Mouse (Mus musculus): Measurements from ENCODE around the gene Cdc37.

The Cdc37 gene

DNA sequence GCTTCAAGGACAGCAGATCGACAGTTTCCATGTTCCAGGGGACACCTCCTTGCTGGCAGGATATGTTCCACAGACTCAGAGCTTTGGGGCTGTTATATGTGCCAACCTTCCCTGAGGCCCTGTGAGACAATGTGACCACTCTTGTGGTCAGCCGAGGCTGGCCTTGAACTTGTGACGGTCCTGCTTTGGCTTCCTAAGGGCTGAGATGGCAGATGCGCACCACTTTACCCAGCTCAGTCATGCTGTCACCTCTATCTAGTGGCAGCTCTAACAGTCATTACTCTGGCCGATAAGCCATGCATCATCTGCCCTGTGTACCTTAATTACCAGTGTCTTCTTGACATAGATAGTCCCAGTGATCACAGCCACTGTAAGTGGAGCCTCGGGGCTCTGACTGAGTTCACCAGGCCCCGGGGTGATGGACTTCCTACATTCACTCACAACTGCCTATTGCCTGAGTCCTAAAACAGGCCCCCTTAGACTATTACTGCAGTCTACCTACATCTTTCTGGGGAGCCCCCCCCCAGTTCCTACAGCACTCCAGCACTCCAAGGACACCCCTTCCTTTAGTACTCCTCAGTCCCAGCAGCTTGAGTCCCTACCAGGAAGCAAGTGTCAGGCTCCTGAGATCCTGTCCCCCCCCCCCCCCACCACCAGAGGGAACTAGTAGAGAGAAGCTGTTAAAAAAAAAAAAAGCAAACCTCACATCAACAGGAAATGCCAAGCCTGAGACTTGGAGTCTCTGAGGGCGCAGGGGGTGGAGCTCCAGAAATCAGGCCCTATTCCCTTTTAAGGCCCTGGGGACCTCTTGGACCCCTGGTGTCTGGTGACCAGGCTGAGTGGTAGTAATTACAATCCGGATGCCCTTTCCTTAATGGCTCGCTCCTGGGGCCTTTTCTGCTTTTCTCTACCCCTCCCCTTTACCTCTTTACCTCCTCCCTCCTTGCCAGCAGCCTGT is 17.6 kb upstream of the Cdc37 start:
- no peak for DNase-seq (ENCODE audit: low read depth)

DNA sequence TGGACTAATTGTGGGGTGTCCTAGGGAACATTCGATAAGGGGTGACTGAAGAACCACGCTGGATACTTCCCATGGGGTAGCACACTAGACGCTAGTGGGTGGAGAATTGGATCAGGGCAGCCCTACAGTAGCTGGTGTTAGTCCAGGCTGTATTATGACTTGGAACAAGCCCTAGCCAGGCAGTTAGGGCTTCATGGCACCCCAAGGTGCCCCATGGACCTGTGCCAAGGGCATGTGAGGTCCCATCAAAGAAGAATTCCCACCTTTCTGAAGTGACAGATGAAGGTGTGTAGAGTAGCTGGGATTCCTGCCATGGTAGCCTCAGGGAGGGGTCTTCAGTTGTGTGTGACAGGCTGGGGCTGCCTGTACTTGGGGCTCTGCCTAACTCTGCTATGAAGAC is 16.7 kb upstream of the Cdc37 start:
- no peak for DNase-seq (ENCODE audit: low read depth)

DNA sequence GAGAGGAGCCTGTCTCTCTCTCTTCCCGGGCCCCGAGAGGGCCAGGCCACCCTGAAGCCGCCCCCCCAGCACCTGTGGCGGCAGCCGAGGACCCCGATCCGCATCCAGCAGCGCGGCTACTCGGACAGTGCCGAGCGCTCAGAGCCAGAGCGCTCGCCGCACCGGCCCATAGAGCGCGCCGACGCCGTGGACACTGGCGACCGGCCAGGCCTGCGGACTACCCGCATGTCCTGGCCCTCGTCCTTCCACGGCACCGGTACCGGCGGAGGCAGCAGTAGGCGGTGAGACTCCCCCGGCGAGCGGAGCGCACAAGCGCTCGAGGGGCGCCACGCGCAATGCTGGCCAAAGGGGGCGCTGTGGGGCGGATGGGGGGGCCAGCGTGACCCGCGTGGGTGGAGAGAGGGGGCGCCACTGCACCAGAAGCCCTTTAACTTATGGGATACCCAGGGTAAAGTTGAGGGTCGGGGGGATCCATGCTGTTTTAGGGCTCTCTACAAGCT is 16.2 kb upstream of the Cdc37 start:
- no peak for DNase-seq (ENCODE audit: low read depth)

DNA sequence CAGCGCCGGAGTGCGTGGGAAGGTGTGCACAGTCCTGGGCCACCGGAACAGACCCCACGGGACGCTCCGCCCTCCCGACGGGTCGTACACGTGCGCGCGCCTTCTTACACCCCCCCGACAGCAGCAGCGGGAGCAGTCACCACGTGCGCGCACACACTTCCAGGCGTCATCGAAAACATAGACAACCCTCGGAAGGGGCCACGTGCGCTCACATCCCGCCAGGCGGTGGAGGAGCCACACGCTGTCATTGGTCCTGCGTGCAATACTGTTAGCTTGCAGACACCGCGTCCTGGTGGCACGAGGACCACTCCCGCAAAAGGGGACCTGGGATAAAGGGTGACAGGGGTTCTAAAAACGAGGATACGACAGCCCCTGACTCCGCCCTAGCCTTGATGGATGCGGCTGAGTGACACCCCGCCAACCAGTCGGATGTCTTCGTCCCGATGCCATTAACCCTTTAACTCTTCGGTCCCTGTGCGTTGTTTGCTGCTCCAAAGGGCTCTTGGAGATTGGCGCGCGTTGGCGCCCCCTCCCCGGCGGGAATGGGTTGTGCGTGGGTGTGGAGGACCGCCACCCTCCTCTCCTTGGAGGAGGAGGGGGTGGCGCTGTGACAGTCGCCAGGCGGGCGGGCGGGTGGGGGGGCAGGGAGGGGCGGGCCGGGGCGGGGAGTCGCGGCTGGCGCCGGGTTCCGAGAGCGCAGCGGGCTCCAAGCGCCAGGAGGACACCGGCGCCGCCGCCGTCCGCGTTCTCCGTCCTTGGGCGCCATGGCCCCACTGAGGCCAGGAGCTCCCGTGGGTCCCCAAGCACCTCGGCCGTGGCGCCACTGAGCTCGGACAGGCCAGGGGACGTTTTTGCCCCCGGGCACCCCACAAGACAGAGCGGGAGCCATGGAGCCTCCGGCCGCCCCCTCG is 15.5 kb upstream of the Cdc37 start, which contains the start of gene Pde4a:
Gene Pde4a (plus strand): TSS at position 674 of the 911 bp plus-strand sequence.
- DNase-seq (ENCODE audit: low read depth): no peak

DNA sequence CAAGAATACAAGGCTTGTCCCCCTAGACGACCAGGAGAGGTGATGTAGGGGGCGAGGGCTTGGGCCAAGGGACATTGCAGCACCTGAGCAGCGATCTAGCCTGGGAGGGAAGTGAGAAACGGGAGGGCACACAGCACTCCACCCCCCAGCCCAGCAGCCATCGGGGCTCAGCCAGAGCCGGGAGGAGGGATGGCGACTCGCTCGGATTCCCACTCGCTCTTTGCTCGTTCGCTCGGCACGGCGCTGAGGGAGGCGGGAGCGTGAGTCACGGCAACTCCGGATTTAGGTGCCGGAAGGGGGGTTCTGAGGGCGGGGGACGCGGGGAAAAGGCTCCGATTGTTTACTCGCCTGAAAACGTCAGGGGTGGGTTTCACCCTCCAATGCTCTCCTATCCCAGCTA is 14.3 kb upstream of the Cdc37 start:
- no peak for DNase-seq (ENCODE audit: low read depth)

DNA sequence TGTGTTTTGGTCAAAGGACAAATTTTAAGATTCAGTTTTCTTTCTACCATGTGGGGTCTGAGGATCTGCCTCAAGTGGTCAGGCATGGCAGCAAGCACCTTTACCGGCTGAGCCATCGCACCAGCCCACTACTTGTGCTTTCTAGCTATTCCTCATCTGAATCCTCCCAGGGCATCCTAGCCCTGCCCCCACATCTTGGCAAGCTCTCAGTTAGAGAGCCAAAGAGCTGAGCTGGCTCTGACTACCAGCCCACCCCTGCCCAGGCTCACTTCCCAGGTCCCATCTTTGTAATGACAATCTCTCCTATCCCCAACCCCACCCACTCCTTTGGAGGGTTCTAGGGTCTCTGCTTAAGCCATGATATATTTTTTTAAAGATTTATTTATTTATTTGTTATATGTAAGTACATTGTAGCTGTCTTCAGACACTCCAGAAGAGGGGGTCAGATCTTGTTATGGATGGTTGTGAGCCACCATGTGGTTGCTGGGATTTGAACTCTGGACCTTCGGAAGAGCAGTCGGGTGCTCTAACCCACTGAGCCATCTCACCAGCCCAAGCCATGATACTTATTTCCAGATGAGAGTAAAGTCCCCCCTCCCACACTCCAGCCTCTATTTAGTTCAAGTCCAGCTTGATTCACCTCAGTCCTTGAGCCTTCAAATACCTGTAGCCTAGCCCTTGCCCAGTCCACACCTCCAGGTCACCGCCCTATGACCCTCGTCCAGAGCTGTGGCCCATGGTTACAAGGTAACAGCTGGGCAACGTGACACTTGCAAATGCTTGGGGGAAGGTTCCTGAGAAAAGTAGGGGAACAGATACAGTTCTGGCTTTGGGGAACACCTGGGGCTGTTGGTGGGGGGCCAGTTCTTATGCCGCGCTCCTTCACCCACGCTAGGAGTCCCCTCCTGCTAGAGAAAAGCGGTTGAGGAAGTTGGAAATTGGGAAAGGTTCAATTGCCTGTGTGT is 13.6 kb upstream of the Cdc37 start:
- DNase-seq (ENCODE audit: low read depth): no peak

DNA sequence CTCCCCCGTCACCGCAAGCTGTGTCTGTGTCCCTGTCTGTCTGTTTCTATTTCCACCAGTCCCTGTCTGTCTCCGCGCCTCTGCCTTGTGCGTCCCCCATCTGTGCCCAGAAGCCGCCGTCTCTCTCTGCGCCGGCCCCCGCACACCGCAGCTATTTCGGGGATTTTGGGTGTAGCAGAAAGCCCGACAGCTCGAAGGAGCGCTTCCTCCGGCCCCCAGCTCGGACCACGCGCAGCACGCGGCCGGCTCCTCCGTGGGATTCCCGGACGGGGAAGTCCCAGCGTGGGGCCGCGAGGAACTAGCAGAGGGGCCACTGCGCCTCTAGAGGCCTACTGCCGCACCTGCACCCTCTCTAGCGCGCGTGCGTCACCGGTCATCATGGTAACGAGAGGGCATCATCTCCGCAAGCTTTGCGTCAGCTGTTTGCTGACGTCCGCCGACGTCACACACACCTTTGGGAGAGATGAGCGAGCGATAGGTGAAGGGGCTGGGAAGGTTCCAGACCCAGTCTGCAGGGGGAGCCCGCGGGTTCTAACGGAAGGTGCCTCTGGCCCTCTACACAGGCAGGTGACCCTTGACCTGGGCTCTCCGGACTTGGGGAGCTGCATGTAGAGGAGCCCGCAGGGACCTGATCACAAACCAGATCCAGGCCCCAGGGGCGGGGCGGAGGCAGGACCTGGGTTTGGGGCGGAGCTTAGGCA is 11.6 kb upstream of the Cdc37 start:
- peak; percentile 71 for DNase-seq (ENCODE audit: low read depth)

DNA sequence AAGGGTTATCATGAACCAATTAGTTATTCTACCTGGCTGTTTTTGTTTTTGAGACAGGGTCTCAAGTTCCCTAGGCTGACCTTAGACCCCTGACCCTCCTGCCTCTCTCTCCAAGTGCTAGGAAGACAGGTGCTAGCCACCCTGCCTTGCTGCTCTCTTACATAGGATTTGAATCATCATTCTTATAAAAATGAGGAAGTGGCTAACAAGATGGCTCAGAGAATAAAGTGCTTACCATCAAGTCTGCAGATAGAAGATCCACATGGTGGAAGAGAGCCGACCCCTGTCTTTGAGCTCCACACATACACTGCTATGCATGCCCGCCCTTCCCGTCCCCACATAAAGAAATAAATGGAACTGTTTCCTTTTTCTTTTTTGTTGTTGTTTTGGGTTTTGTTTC is 5.0 kb upstream of the Cdc37 start:
- DNase-seq (ENCODE audit: low read depth): no peak

DNA sequence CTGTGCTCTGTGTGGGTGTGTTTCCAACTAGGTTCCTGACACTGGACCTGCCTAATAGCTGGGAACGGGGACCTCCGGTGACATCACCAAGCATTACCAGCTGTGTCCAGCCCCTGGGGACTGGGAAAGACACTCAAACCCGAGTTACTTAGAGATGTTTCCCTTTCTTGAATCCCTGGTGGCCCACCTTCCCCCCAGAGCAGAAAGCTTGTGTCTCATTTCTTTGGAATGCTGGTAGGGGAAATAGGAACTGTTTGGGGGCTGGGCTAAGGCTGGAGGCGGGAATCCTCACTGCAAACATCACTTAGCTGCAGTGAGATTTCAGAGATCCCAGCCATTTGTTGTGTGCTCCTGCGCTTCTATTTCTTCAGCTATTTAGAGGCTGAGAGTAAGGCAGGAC is 4.1 kb upstream of the Cdc37 start:
- no peak for DNase-seq (ENCODE audit: low read depth)

DNA sequence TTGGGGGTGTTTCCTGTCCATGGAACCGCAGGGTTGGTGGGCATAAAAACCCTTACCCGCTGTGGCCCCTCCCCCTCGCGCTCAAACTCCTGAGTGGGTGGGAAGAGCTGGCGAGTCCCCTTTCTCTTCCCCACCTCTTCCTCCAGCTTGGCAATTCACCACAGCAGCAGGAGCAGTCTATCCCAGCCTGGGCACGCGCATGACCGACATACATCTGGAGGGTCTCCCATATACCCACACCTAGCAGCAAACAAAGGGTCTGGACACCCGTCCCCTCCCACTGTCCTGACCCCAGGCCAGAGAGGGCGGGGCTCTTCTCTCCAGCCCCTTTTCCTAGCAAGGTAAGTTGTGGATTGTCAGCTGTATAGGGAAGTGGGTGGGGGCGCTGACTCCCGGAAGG is 3.5 kb upstream of the Cdc37 start:
- no peak for DNase-seq (ENCODE audit: low read depth)

DNA sequence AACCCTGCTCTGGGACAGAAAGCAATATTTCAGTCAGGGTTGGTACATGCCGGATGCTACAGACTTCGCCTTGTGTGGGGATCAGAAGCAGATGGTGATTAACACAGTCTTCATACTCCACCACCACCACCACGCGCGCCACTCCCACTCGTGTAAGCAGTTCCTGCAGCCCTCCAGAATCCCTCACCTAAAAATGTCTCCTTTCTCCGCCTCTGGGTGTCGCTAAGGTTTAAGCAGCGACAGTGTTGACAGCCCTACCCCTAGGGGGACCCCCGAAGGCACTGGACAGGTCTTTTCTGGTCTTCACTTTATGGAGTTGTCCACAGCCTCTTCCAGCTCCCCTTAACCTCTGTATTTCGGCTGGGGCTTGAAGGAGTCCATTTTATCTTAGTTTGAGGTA is 2.9 kb upstream of the Cdc37 start:
- peak; percentile 60 for DNase-seq (ENCODE audit: low read depth)

DNA sequence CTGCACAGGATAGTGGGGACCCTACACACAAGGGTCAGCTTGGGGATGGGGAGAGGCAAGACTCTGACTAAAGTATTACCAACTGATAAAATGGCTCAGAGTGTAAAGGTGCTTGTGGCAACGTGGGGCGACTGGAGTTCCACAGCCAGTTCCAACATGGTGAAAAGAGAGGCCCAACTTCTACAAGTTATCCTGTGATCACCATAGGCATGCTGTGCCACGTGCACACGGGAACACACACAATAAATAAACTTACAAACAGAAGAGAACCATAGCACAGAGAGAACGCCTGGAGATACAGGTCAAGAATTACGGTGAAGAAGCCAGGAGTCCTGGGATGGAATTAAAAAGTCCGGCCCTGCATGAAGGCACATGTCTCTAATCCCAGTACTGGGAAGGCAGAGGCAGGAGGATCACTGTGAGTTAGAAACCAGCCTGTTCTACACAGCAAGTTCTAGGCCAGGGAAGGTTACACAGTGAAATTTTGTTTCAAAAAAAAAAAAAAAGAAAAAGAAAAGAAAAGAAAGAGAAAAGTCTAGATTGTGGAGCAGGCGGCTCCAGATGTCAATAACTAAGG is 617 bp downstream of the Cdc37 start:
- no peak for DNase-seq (ENCODE audit: low read depth)

DNA sequence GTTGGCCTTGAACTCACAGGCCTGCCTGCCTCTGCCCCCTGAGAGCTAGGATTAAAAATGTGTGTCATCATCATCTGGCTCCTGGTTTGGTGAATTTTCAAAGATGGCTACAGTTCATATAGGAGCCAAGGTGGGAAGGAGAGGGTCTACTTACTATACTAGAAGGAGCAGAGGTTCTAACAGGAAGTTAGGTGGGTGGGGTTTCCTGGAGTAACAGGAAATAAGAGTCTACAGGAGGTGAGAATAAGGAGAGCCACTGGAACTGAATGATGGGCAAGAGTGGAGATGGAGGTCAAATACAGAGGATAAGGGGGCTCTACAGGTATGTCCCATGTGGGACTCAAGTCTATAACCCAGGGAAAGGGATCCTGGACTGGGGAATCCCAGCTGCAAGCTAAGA is 1.4 kb downstream of the Cdc37 start:
- DNase-seq (ENCODE audit: low read depth): no peak

DNA sequence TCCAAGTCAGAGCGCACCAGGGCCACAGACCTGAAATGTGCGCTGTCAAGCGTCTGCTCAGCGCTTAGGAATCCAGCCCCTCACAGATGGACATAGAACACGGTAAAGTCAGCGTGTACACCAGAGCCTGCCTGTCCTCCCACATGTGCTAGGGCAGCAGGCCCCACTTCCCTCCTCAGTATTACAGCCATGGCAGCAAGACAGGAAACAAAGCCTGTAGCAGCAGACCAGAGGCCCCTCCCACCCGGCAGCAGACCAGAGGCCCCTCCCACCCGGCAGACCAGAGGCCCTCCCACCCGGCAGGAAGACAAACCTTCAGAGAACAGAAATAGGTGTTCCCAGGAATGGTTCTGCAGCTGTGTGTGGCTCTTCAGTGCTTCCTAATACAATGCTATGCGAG is 3.1 kb downstream of the Cdc37 start:
- DNase-seq (ENCODE audit: low read depth): no peak

DNA sequence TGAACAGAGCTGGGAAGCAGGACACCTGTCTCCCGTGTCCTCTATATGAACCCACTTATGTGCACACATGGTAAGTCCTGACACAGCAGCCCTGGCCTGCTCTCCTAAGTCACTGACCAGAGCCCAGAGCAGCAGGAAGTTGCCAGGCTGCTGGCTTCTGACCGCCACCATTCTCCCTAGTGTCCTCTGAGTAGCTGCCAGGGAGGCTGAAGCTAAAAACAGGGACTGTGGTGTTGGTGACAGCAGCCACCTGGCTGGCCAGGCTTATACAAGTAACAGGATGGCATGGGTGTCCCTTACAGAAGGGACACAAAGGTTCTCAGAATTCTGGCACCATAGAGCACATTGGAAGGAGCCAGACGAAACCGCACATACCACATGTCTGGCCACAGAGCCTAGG is 4.4 kb downstream of the Cdc37 start:
- DNase-seq (ENCODE audit: low read depth): no peak

DNA sequence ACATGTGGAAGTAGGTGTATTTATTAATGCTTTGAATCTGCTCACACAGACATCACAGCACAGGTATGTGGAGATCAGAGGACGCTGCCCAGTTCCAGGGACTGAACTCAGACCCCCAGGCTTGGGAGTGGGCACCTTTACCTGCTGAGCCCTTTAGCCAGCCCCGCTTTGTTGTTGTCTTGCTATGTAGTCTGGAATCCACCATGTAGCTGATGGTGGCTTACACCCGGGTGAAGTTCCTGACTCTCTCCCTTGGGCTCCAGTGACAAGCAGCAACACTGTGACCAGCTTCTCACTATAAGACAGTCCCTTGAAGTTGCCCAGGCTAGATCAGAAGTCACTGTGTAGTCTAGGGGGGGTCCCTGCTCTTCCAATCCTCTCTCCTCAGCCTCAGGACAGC is 5.4 kb downstream of the Cdc37 start:
- no peak for DNase-seq (ENCODE audit: low read depth)

DNA sequence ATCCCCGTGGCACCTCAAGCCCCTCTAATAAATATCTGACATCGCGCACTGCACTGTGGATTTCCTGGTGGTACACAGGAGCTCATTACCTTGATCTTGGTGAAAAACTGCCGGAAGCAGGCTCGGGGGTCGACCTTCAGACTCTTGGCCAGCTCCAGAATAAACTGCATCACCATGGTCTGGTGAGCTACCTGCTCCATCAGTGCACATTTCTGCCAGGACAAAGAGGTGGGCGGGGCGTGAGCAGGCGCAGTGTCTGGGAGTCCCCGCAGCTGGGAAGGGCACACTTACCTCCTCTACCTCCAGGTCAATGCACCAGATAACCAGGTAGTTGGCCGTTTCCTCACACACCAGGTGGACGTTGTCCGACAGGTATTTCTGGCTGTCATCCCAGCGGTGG is 7.9 kb downstream of the Cdc37 start:
- no peak for DNase-seq (ENCODE audit: low read depth)

DNA sequence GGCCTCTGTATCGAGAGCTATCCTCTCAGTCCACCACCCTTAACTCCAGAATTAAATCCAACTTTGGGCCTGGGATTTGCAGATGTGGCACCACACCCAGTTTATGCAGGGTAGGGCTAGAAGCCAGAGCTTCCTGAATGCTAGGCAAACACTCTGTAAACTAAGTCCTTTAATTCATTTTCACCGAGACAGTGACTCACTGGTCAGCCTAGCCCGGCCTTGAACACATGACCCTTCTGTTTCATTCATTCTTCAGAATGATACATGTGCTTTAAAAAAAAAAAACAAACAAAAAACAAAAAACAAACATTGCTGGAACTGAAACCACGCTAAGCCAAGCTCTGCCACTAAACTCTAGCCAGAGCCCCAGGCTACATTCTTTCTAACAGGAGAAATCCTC is 11.4 kb downstream of the Cdc37 start:
- no peak for DNase-seq (ENCODE audit: low read depth)

DNA sequence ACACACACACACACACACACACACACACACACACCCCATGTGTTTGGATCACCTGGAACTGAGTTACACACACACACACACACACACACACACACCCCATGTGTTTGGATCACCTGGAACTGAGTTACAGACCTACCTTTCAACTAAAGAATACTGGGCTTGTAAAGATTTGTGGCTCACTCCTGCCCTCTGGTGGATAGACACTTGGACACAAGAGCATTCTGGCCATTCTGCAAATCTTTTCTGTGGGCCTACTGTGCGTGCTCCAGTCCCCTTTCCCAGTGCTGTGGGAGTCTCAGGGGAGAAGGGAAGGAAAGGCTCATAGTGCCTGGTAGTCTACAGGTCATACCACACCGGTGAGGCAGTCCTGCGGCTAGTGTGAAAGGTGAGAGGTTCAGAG is 12.6 kb downstream of the Cdc37 start:
- peak; percentile 70 for DNase-seq (ENCODE audit: low read depth)

DNA sequence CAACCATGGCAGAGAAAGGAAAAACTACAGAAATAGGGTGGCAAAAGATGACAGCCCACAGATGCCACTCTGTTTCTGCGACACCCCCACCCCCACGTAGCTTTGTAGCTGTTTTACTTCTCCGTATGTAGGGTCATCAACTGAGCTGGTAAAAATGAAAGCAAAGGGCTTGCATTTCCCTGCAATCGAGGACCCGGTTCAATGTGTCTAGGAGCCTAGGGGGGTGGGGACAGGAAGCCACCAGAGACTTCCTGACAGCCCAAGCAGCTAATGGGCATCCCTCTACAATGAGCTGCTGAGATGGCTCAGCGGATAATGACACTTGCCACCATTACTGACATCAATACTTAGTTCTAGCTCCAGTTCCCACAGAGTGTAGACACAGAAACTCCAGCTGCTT is 13.4 kb downstream of the Cdc37 start:
- DNase-seq (ENCODE audit: low read depth): no peak

DNA sequence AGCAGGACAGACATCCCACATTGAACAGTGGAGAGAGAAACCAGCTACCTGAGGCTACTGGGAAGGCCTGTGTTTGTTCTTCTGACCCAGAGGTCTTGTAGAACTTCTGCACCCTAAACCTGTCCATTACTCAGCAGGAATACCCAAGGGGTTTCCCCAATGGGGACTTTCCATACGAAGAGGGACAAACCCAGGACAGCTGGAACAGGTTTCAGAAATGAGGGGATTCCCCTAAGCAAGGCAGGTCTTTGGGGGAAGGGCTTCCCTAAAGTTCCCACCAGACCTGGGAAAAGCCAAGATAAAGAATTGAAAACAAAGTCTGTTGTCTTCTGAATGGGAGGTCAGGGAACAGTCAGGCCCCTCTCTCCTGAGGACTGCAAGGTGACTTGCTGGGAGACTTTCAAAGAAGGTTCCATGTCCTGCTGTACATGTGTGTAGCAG is 13.8 kb downstream of the Cdc37 start:
- no peak for DNase-seq (ENCODE audit: low read depth)
